Mouse (Mus musculus) liver, postnatal 0 days (tissue): Measurements from ENCODE around the gene Gm44579.

Experiments used
- CTCF ChIP-seq: sonication (generic); IDR thresholded peaks from 2 replicates; pipeline ENCODE4 v1.5.1; 2016; ENCODE audit warnings: antibody characterized with exemption, low read depth
- EP300 ChIP-seq: IDR thresholded peaks from 2 replicates; pipeline ENCODE4 v1.6.1; 2016; ENCODE audit warnings: antibody characterized with exemption, low read depth, mild to moderate bottlenecking

- TF ChIP-seq CTCF, result no peak
- no peak for TF ChIP-seq EP300
Observed at GRCm38 (mm10) chr15:98256271-98256670, 35.5 kb upstream of the Gm44579 start.
